Mouse (Mus musculus): ENCODE measurements around the gene Brms1l.
"Not testable (repeated sequence)": the region's sequence is repeated elsewhere in the genome, so short reads cannot be mapped to it uniquely, and the experiment has no call there.

Brms1l gene

DNA sequence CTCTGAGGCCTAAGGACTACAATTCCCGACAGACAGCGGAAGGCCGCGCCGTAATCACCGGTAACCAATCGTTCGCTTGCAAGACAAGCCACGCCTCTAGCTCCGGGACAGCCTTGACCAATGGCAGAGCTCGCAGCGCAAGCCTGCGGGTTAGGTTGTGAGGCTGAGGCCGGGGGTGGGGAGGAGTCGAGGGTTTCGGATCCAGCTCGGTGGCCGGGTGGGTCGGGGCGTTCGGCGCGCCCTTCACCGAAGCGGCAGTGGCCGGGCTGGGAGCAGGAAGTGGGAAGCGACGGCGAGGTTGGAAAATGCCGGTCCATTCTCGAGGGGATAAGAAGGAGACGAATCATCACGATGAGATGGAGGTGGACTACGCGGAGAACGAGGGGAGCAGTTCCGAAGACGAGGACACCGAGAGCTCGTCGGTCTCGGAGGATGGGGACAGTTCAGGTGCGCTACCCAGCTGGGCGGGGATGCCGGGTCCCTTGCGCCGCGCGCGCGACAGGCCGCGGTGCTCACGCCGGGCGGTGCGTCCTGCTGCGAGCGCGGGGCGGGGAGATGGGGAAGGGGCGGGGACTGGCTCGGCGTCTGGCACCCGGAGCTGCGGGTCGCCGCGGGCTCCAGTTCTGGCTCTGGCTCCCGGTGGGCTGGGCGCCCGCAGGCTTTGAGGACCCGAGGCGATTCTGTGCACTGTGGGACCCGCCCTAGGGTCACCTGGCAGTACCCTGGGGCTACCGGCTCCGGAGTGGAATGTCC lies at the start of gene Brms1l:
Gene Brms1l, plus strand, starts transcription at position 126 of the 753 bp plus-strand sequence.
- DNase-seq (ENCODE audit: low spot score in 2 of 2) = peak; percentile 94 to 96

DNA sequence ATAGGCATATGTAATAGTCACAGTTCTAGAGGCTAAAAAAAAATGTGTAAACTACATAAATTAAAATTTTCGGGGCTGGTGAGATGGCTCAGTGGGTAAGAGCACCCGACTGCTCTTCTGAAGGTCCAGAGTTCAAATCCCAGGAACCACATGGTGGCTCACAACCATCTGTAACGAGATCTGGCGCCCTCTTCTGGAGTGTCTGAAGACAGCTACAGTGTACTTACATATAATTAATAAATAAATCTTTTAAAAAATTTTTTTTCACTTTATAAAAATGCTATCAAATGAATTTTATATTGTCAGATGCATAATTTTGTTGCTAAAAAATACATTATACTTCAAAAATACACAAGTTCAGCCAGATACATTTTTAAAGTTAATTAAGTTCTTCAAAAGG lies 41.6 kb upstream of the Brms1l start:
- DNase-seq (ENCODE audit: low spot score in 2 of 2) = not testable (repeated sequence)

DNA sequence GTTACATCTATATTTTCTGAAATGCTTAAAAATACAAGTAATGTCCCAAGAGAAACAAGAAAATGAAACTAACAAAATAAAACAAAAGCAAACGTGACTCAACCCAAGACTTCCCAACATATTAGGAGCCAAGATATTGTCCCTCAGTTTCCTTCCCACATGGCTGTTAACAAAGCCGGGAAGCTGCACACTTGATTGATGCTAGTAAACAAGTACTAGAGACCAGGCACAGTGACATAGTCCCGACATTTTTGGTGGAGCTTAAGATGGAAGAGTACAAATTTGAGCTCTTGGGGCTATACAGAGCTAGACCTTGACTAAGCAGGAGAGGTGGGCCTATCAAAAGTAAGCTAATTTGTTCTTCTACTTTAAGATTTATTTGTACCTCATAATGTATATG lies 39.0 kb upstream of the Brms1l start:
- DNase-seq (ENCODE audit: low spot score in 2 of 2) = no peak

DNA sequence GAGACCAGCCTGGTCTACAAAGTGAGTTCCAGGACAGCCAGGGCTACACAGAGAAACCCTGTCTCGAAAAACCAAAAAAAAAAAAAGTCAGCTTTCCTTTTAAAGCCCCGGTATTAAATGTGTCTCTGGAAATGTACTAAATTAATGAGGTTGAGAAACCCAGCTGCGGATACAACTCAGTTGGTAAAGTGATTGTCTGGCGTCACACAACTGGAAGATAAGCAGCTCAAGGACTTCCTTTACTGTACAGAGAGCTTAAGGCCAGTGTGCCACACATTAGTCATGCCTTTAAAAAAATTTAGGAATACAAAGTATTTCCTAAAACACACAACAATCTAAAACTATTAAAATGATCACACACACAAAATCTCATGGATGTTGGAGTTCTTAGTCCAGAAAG lies 37.4 kb upstream of the Brms1l start:
- no peak for DNase-seq (ENCODE audit: low spot score in 2 of 2)

DNA sequence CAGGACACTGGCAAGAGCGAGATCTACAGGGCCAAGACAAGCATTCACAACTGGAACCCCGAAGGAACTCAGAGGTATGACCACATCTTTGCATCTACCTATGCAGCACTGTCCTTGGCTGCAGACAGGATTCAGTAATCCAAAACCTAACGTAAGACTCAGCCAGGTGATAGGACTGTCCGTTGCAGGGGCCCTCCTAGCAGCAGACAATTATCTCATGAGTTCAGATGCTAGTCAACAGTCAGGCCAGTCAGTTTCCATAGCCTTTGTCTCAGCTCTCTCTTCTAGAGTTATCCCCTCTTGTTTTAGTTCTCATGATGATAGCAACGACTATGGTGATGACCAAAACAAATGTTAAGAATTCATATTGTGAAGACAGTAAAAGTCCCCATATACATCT lies 36.0 kb upstream of the Brms1l start:
- no peak for DNase-seq (ENCODE audit: low spot score in 2 of 2)

DNA sequence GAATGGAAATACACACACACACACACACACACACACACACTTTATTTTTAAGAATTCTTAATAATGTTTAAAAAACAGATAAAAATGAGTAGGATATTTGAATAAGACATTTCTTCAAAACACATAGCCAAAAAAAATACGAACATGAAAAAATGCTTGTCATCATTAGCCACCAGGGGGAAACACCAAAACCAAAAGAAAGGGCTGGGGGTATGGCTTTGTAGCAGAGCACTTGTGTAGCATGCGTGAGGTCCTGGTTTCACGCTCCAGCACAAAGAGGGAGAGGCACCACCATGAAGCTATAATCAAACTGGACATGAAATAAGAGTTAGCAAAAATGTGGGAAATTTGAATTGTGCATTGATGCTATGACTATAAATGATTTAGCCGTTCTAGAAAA lies 35.0 kb upstream of the Brms1l start:
- DNase-seq (ENCODE audit: low spot score in 2 of 2) = no peak

DNA sequence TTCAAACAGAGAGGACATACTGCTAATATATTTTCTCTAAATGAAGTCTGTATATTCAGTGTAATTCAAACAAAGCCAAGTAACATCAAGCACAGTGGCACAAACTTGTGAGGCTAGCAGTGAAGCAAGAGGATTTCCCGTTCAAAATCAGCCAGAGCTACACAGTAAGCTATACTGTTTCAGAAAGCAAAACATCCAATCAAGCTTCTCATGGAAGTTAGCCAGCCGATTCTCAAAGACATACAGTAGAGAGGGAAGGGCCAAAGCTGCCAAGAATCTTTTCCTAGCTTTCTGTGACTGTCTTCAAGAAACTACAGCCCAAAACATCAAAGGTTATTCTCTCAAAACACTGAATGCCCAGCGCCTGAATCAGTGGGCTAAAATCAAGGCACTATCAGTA lies 31.1 kb upstream of the Brms1l start:
- DNase-seq (ENCODE audit: low spot score in 2 of 2) = no peak

DNA sequence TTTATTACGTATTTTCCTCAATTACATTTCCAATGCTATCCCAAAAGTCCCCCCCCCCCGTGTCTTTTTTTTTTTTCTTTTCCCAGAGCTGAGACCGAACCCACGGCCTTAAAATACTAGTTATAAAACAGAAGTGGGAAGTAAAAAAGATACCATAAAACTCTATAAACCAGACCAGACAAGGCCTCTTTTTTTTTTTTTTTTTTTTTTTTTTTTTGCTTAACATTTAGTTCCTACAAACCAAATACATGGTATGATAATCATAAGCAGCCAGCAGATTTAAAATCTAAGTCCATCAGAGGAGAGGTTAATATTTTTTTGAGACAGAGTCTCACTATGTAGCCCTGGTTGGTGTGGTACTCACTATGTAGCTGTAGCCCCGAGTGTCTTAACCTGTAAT lies 19.6 kb upstream of the Brms1l start:
- no peak for DNase-seq (ENCODE audit: low spot score in 2 of 2)

DNA sequence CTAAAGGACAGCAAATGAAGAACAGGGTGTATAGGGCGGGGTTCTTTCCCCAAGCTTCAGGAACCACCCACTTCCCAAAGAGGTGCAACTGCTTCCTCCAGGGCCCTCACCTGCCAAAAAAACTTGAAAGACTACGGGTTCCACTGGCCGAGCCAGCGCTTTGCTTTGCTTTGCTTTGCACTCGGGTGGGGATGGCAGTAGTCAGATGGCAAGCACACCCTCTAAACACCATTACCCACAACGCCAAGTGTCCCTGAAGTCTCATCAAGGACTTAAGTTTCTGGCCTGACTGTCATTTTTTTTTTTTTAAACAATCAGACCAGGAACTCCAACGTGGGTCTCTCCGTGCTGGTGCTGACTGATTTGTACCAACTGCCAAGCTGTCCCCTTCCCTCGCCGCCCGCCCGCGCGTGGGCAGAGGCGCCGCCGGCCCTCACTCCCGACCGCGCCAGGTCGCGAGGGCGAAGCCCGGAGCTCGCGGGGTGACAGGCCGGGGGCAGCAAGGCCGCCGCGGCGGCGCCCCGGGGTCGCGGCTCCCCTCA lies 15.9 kb upstream of the Brms1l start:
- DNase-seq (ENCODE audit: low spot score in 2 of 2) = no peak

DNA sequence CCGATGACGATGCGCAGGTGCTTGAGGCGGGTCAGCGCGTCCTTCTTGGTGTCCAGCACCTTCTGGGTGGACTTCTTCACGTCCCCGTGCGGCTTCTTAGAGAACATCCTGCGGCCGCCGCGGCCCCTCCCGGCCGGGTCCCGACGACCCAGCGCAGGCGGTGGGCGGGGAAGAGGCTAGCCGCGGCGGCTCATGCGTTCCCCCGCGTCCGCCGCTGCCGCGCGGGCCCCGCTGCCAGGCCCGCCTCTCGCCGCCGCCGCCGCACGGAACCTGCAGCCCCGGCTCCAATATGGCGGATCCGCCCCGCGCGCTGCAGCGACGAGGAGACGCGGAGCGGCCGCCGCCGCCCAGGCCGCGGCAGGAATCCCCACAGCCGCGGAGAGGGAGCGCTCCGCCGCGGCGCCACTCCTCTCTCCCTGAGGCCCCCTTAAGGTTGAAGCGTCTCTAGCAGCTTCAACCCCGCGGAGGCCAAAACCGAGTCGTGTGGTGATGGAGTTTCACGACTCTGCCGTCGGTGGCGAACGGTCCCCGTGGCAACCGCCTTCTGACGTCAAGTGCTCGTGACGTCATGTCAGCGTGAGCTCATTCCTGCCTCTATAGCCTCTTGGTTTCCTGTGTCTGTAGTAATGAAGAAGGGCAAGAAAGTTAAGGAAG lies 15.3 kb upstream of the Brms1l start, which contains the start of gene Ralgapa1:
Gene Ralgapa1, minus strand, starts transcription at position 507 of the 654 bp plus-strand sequence.
- peak; percentile 80 to 89 for DNase-seq (ENCODE audit: low spot score in 2 of 2)

DNA sequence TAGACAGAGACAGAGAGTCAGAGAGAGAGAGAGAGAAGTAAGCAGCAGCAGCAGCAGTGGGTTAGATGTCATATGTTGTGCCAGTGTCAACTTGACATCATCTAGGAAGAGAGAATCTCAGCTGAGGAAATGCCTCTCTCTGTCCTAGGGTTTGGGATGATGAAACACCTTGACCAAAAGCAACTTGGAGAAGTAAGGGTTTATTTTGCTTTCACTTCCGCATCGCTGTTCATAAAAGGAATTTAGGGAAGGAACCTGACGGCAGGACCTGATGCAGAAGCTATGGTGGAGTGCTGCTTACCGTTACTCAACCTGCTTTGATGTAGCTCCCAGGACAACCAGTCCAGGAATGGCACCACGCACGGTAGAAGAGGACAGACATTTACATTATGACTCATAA lies 12.1 kb upstream of the Brms1l start:
- DNase-seq (ENCODE audit: low spot score in 2 of 2) = no peak

DNA sequence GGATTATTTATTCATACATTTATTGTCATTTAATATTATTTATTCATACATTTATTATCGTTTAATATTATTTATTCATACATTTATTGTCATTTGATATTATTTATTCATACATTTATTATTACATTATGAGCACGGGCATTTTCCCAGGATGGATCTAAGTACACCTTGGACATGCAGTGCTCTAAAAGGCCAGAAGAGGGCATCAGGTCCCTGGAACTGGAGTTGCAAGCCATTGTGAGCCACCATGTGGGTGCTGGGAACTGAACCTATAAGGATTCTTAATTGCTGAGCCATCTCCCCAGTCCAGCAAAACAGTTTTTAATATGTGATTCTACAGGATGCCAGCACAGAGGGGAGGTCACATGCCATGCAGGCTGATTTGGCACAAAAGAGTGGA lies 10.6 kb upstream of the Brms1l start:
- no peak for DNase-seq (ENCODE audit: low spot score in 2 of 2)

DNA sequence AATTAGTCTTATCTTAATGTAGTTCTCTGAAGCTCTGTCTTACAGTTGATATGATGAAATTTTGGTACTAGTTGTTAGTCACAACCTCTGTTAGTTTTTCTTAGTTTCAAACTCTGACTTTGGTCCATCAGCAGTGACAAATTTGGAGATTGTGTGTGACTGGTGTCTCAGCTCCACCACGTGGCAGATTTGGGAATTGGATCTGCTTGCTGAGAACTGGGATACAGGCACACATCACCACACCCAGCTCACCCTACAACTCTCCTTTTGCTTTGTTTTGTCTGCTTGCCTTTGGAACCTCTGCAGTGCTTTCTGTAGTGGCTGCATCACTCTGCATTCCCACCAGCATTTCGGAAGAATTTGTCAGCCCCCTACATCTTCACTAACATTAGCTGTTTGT lies 5.0 kb upstream of the Brms1l start:
- peak; percentile 37 to 69 for DNase-seq (ENCODE audit: low spot score in 2 of 2)

DNA sequence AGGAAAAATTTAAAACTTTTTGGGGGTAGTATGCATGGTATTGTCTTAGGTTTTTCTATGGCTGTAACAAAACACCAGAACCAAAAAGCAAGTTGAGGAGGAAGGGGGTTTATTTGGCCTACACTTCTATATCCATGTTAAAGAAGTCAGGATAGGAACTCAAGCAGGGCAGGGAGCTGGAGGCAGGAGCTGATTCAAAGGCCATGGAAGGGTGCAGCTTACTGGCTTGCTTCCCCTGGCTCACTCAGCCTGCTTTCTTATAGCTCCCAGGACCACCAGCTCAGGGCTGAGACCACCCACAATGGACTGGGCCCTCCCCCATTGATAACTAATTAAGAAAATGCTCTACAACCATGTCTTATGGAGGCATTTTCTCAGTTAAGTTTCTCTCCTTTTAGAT lies 3.2 kb upstream of the Brms1l start:
- DNase-seq (ENCODE audit: low spot score in 2 of 2) = no peak

DNA sequence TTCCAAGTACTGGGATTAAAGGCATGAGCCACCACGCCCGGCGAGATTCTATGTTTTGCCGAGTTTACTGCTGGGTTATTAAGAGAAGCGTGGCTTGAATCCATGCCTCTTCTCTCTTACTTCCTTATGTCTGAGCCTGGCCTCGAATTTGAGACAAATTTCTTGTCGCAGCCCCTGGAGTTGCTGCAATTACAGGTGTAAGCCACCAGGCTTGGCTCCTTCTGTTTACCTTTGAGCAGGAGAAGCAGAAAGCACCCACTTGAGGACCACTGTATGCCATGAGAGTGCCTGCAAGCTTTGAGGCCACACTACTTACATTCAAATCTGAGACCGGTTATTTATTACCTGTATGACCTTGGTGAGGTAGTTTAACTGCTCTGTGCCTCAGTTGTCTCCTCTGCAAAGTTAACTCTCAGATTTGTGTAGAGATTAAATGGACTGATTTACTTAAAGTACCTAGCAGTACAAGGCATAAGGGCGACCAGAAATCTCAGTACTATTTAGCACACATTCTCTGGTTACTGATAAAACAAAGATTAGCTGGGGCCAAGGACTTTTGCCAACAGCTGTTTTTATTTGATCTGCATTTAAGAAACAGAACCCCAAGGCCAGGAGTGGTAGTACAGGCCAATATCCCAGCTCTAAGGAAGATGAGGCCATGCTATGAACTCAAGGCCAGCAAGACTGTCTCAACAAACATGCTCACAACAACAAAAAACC lies 2.1 kb upstream of the Brms1l start:
- no peak for DNase-seq (ENCODE audit: low spot score in 2 of 2)

DNA sequence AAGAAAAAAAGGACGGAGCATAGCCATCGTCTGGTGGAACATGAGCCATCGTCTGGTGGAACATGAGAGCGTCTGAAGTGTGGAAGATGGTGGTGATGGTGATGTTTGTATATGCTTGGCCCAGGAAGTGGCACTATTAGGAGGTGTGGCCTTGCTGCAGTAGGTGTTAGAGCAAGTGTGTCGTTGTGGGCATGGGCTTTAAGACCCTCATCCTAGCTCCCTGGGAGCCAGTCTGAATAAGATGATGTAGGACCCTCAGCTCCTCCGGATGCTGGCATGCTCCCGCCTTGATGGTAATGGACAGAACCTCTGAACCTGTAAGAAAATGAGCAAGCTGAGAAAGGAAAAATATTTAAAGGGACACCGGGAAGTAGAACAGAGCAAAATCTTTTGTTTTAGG lies 1.2 kb upstream of the Brms1l start:
- DNase-seq (ENCODE audit: low spot score in 2 of 2) = no peak

DNA sequence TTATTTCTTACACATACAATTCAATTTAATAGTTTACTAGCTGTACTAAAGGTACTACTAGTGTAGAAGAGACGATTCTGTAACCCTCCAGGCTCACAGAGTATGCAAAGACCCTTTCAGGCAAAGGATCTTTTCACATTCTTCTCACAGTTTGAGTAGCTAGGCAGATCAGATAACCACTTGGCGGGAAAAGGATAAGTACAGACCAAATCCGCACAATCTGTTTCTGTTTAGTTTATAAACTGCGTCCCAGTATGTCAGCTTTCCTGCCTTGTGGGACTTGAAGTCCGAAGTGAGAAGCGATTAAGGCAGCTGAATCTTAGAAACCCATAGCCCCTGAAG lies 296 bp upstream of the Brms1l start:
- no peak for DNase-seq (ENCODE audit: low spot score in 2 of 2)

DNA sequence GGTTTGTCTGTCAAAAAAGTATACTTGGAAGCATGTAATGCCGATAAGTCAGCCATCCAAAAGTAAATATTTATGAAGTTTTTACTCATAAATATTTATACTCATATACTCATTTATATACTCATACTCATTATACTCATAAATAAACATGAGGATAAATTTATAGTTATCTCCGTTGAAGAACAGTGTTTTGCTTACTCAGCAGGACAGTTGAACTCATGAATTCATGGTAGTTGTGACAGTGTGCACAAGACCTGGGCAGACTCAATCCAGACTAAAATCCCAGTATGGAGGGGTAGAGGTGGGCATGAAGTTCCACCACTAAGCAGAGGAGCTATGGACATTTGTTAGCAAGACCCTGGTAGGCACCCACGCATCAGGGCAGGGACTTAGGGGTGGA lies 1.4 kb downstream of the Brms1l start:
- DNase-seq (ENCODE audit: low spot score in 2 of 2) = no peak

DNA sequence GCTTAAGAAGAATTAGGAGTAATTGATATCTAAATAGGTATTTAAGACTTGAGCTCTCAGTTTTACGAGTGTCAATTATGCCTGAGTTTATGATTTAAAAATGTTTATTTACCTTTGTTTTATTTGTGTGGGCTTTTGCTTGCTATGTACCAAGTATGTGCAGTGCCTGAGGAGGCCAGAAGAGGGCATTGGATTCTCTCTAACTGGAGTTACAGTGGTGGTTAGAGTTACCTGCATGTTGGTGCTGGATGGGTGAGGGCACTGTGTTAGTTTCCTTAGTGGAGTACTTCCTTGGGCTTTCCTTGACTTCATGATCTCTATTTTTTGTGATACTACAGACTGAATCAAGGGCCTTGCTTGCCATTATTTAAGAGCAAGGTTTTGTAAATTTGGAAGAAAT lies 10.6 kb downstream of the Brms1l start:
- no peak for DNase-seq (ENCODE audit: low spot score in 2 of 2)

DNA sequence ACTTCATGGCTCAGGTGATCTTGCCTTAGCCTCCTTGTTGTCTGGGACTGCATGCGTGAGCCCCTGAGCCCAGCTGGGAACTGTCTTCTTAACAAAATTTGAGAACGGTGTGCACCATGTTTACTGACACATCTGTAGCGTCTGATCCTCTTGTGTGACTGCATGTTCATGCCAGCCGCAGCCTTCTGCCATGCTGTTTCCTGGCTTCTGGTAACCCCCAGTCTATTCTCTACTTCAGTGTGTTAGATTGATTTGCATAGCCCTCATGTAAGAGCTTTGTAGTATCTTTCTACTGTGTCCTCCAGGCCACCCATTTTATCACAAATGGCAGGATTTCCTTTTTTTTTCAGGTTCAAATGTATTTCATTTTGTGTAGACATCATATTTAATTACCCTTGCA lies 11.7 kb downstream of the Brms1l start:
- no peak for DNase-seq (ENCODE audit: low spot score in 2 of 2)

DNA sequence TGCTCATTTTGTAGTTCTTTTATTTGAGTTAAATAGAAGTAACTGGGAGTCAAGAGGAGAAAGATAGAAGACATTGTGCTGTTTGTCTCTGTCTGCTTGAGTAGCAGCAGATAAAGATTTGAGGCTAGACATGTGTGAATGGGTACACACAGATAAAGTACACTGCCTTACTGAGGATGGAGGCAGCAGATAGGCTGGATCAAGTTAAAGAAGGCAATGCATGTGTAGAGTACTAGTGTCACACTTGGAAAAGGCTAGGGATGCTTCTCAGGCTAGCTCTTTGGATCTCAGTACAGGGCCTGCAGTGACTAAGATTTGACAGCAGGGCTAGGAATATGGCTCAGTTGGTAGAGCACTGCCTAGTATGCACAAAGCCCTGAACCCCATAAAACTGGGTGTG lies 14.5 kb downstream of the Brms1l start:
- DNase-seq (ENCODE audit: low spot score in 2 of 2) = no peak

DNA sequence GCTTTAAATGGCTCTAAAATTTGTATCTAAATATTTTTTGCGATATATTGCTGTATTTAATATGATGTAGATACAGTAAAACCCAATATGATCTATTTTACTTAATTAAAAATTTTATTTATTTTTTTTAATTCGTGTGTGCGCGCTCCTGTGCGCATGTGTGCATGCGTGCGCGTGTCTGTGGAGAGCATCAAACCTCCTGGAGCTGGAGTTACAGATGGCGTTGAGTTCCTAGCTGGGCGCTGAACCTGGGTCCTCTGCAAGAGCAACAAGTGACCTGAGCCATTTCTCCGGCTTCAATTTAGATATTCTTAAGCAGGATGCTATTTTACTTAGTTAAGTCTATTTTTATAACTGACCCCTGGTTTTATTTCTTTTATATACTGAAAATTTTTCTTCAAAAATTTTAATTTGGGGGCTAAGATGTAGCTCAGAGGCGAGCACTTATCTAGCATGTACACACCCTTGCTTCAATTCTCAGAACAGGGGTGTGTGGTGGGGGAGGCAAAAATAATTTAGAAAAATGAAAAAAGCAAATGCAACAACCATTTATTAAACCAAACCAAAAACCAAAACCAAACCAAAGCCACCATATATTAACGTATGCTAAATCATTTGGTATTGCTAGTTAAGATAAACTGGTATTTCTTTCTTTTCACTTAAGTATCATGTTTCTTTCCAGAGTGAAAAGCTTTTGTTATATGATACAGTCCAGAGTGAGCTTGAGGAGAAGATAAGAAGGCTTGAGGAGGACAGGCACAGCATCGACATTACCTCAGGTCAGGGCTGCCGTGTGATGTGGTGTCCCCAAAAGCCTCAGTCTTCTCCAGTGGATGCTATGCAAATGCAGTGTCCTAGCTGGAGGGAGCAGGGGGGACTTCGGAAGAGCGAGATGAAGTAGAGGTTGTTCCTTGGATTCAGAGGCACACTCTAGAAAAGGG lies 23.6 kb downstream of the Brms1l start:
- no peak for DNase-seq (ENCODE audit: low spot score in 2 of 2)
